Mouse (Mus musculus) cerebellum, adult 2 months (tissue): ENCODE results near the gene Amdhd1. TPM values are rescaled to one million over a fixed set of nuclear protein-coding genes. Genes with fewer than 3 reads are reported as not detected.
A peak's percentile ranks its signal among the peaks of the same experiment; 100 is the strongest.
"Not testable (repeated sequence)": the region's sequence is repeated elsewhere in the genome, so short reads cannot be mapped to it uniquely, and the experiment has no call there.

Experiments used
- DNase-seq, 2 experiments: peaks; one replicate each; pipeline ENCODE4 v3.0.0; 2021
- H3K27ac ChIP-seq: fragments of 200-500 bp; 2 replicates; pipeline ENCODE4 v1.5.1; 2012; ENCODE audit warnings: low read length, control low read depth, inconsistent platforms; ENCODE audit not compliant: insufficient read depth
- H3K27me3 ChIP-seq: fragments of 200-500 bp; 2 replicates; pipeline ENCODE4 v1.6.1; 2012; ENCODE audit warnings: inconsistent platforms, mild to moderate bottlenecking, low read length, moderate library complexity; ENCODE audit not compliant: control insufficient read depth, insufficient read depth
- H3K4me1 ChIP-seq: fragments of 200-500 bp; 2 replicates; pipeline ENCODE4 v1.6.1; 2011; ENCODE audit warnings: low read length; ENCODE audit not compliant: control insufficient read depth, insufficient read depth
- H3K4me3 ChIP-seq: fragments of 200-500 bp; replicated peaks from 2 replicates; pipeline ENCODE3; 2011; ENCODE audit warnings: mild to moderate bottlenecking, low read depth, low read length, control low read depth; ENCODE audit not compliant: insufficient read depth
- CTCF ChIP-seq: fragments of 200-500 bp; IDR thresholded peaks from 2 replicates; pipeline ENCODE4 v1.5.1; 2011; ENCODE audit warnings: low read depth, mild to moderate bottlenecking, control low read depth, low read length, moderate library complexity, borderline replicate concordance; ENCODE audit not compliant: insufficient read depth
- POLR2A ChIP-seq: fragments of 200-500 bp; IDR thresholded peaks from 2 replicates; pipeline ENCODE4 v1.6.1; 2011; ENCODE audit warnings: low read length, control low read depth, borderline replicate concordance; ENCODE audit not compliant: insufficient read depth
- WGBS: fragments of 180-500 bp; shearing (Covaris S2); methylation state at CpG from one replicate; pipeline ENCODE4 v1.1.7; 2018; 5-methylcytosine and 5-hydroxymethylcytosine counted together
- polyA plus RNA-seq: library from polyadenylated mRNA; depleted of rRNA; stranded (reverse); fragments of >200 nt; gene quantifications from 2 replicates; pipeline ENCODE4 v1.2.3, GENCODE M21; 2012

The Amdhd1 gene
- polyA plus RNA-seq, 1 experiment, result not detected

GRCm38 (mm10) chr10:93567841-93568566 is 28.2 kb upstream of the Amdhd1 start:
- Histone ChIP-seq H3K27ac (no peak overlapping the region), H3K4me1 (no peaks in the 10 kb centered on the region), H3K4me3 (no peak overlapping the region), H3K27me3 (no peaks in the 10 kb centered on the region)
- TF ChIP-seq CTCF (no peak), POLR2A (no peak)
- no peak for DNase-seq
- 93% methylated on average over 11 of the region's 11 CpGs for whole genome bisulfite sequencing

- DNase-seq, result no peak
- H3K4me1 ChIP-seq, result no peaks in the 10 kb centered on the region
- H3K27me3 ChIP-seq, result no peaks in the 10 kb centered on the region
- no peak overlapping the region for H3K27ac ChIP-seq
- 87% methylated on average over 10 of the region's 10 CpGs for WGBS
- TF ChIP-seq CTCF, result no peak
- no peak for TF ChIP-seq POLR2A
- H3K4me3 ChIP-seq, result no peak overlapping the region
Observed at GRCm38 (mm10) chr10:93567066-93567465, 27.2 kb upstream of the Amdhd1 start.

GRCm38 (mm10) chr10:93564518-93565090 is 24.8 kb upstream of the Amdhd1 start:
- Histone ChIP-seq H3K27me3 (no peaks in the 10 kb centered on the region), H3K27ac (no peak overlapping the region), H3K4me3 (no peak overlapping the region), H3K4me1 (no peaks in the 10 kb centered on the region)
- no peak for DNase-seq
- TF ChIP-seq CTCF (no peak), POLR2A (no peak)
- 86% methylated on average over 14 of the region's 14 CpGs for WGBS

GRCm38 (mm10) chr10:93559786-93560185 is 20.0 kb upstream of the Amdhd1 start:
- no peak for DNase-seq
- Histone ChIP-seq H3K4me1 (no peaks in the 10 kb centered on the region), H3K4me3 (no peak overlapping the region), H3K27me3 (no peaks in the 10 kb centered on the region), H3K27ac (no peak overlapping the region)
- 67% methylated on average over 9 of the region's 9 CpGs for WGBS
- no peak for TF ChIP-seq POLR2A
- no peak for TF ChIP-seq CTCF

GRCm38 (mm10) chr10:93557971-93558370 is 18.1 kb upstream of the Amdhd1 start:
- not testable (repeated sequence) for H3K27ac ChIP-seq, H3K27me3 ChIP-seq, H3K4me1 ChIP-seq, H3K4me3 ChIP-seq, DNase-seq
- 64% methylated on average over 2 of the region's 2 CpGs for WGBS

GRCm38 (mm10) chr10:93552596-93552995 is 12.8 kb upstream of the Amdhd1 start:
- H3K27ac ChIP-seq, result no peak overlapping the region
- no peak for DNase-seq
- WGBS, result 87% methylated on average over 8 of the region's 8 CpGs
- no peak overlapping the region for H3K4me3 ChIP-seq
- no peaks in the 10 kb centered on the region for H3K27me3 ChIP-seq
- H3K4me1 ChIP-seq, result no peaks in the 10 kb centered on the region
- no peak for TF ChIP-seq CTCF

GRCm38 (mm10) chr10:93549821-93550220 is 10.0 kb upstream of the Amdhd1 start:
- 93% methylated on average over 10 of the region's 10 CpGs for WGBS
- DNase-seq, result no peak
- no peaks in the 10 kb centered on the region for H3K4me1 ChIP-seq
- no peak for TF ChIP-seq POLR2A
- TF ChIP-seq CTCF, result no peak
- no peaks in the 10 kb centered on the region for H3K27me3 ChIP-seq
- H3K4me3 ChIP-seq, result no peak overlapping the region
- no peak overlapping the region for H3K27ac ChIP-seq

GRCm38 (mm10) chr10:93548991-93549390 is 9.2 kb upstream of the Amdhd1 start:
- Histone ChIP-seq H3K4me1 (no peaks in the 10 kb centered on the region), H3K27me3 (no peaks in the 10 kb centered on the region), H3K4me3 (no peak overlapping the region), H3K27ac (no peak overlapping the region)
- no peak for TF ChIP-seq POLR2A
- peak; percentile 98 for TF ChIP-seq CTCF
- DNase-seq, result peak; percentile 70 to 80
- 8% methylated on average over 7 of the region's 7 CpGs for WGBS
